27 mouse cellular contexts compared by ENCODE assay signal in the genomic region with DNA sequence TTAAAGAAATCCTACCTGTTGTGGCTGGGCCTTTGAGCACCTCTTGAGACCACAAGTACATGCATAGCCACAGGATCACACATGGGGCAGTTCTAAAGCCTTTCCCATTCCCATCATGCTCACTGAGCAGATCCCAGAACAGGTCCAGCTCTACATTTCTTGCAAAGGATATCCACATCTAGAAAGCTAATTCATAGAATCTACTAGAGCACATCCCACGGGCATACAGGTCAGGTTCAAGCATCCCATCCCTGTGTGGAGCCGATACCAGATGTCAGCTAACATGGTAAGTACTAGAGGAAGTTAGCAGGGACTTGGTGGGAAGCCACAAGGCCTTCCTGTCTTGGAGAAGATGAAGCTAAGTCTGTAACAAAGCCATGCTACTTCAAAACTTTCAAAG.
"Had no signal": no experiment of that assay in that cellular context is flagged by ENCODE, and none has a peak within 500 bp of the region (broad histone marks: within the 10 kb centered on the region; RNA-seq: fewer than 3 reads in every experiment).

No protein-coding gene starts in this region.

- H3K4me1 ChIP-seq: hindbrain, embryonic 12.5 days; intestine, embryonic 15.5 days; kidney, embryonic 15.5 days; limb, embryonic 13.5 days; limb, embryonic 15.5 days; liver, embryonic 12.5 days had no signal

- ATAC-seq: hindbrain, embryonic 16.5 days; inflammation-experienced regulatory T-cells, adult 6 months; intestine, embryonic 15.5 days; liver, embryonic 12.5 days had no signal

- H3K9ac ChIP-seq: heart, embryonic 13.5 days; heart, embryonic 15.5 days; hindbrain, embryonic 12.5 days; hindbrain, embryonic 14.5 days; intestine, embryonic 15.5 days; kidney, embryonic 15.5 days; limb, embryonic 13.5 days; limb, embryonic 15.5 days; liver, embryonic 12.5 days; liver, embryonic 14.5 days had no signal

- H3K27me3 ChIP-seq: heart, embryonic 13.5 days; heart, embryonic 15.5 days; hindbrain, embryonic 12.5 days; intestine, embryonic 15.5 days; kidney, embryonic 15.5 days; limb, embryonic 13.5 days; limb, embryonic 15.5 days; liver, embryonic 12.5 days had no signal

- H3K4me3 ChIP-seq: gastrocnemius, adult 2 months; heart, embryonic 13.5 days; heart, embryonic 15.5 days; hindbrain, embryonic 10.5 days; hindbrain, embryonic 12.5 days; intestine, embryonic 15.5 days; kidney, embryonic 15.5 days; limb, embryonic 13.5 days; limb, embryonic 15.5 days; liver, embryonic 12.5 days had no signal

- H3K27ac ChIP-seq: gastrocnemius, adult 2 months; heart, embryonic 13.5 days; heart, embryonic 15.5 days; hindbrain, embryonic 10.5 days; hindbrain, embryonic 12.5 days; hindbrain, embryonic 14.5 days; intestine, embryonic 15.5 days; kidney, embryonic 15.5 days; kidney, postnatal 0 days; limb, embryonic 13.5 days; limb, embryonic 15.5 days; liver, embryonic 12.5 days; liver, embryonic 14.5 days had no signal

- H3K36me3 ChIP-seq: kidney, embryonic 15.5 days had no signal

- H3K4me2 ChIP-seq: heart, embryonic 11.5 days; heart, embryonic 13.5 days; heart, embryonic 15.5 days; hindbrain, embryonic 12.5 days; hindbrain, embryonic 14.5 days; intestine, embryonic 15.5 days; kidney, embryonic 15.5 days; limb, embryonic 13.5 days; limb, embryonic 15.5 days; liver, embryonic 12.5 days had no signal

- DNase-seq: gastrocnemius, adult 2 months; gastrocnemius, postnatal 10 days; gastrocnemius, postnatal 25 days; heart, postnatal 4 days; kidney, adult 11 months; kidney, adult 2 months; kidney, adult 9 months; kidney, postnatal 14 days; kidney, postnatal 36 days; layer of hippocampus, adult 9-11 months; layer of hippocampus, postnatal 36 days; left cerebral cortex, postnatal 4 days had no signal

- H3K9me3 ChIP-seq: heart, embryonic 13.5 days; heart, embryonic 15.5 days; hindbrain, embryonic 10.5 days; hindbrain, embryonic 12.5 days; intestine, embryonic 15.5 days; kidney, embryonic 15.5 days; limb, embryonic 13.5 days; limb, embryonic 15.5 days; liver, embryonic 12.5 days had no signal
